Mouse (Mus musculus) hindbrain, embryonic 11.5 days (tissue): ENCODE measurements around the gene Cish. TPM values are rescaled to one million over a fixed set of nuclear protein-coding genes. Genes with fewer than 3 reads are reported as not detected.

Experiments used
- ATAC-seq: fragments of 200-750 bp; cut with Nextera tagmentation; 2 replicates; pipeline ENCODE4 v1.8.0; 2017; ENCODE audit warnings: mild to moderate bottlenecking, moderate TSS enrichment, moderate library complexity; ENCODE audit not compliant: low FRiP score
- DNase-seq: peaks from one replicate; pipeline ENCODE4 v3.0.0-alpha.2; 2015; ENCODE audit warnings: low spot score
- H3K27ac ChIP-seq: fragments of 300-500 bp; sonication (generic); 2 replicates; pipeline ENCODE4 v1.5.1; 2014; ENCODE audit warnings: mild to moderate bottlenecking, low read depth, low read length
- H3K27me3 ChIP-seq: fragments of 300-500 bp; sonication (generic); 2 replicates; pipeline ENCODE4 v1.6.1; 2014; ENCODE audit warnings: mild to moderate bottlenecking, low read length, moderate library complexity, mixed read lengths; ENCODE audit not compliant: control insufficient read depth, insufficient read depth
- H3K36me3 ChIP-seq: fragments of 300-500 bp; sonication (generic); 2 replicates; pipeline ENCODE4 v1.6.1; 2014; ENCODE audit warnings: mild to moderate bottlenecking, low read length, moderate library complexity, mixed read lengths; ENCODE audit not compliant: control insufficient read depth, insufficient read depth
- H3K4me1 ChIP-seq: fragments of 300-500 bp; sonication (generic); replicated peaks from 2 replicates; pipeline ENCODE4 v1.6.1; 2014; ENCODE audit warnings: low read length, mixed read lengths; ENCODE audit not compliant: control insufficient read depth, insufficient read depth
- H3K4me2 ChIP-seq: fragments of 300-500 bp; sonication (generic); replicated peaks from 2 replicates; pipeline ENCODE4 v1.6.1; 2014; ENCODE audit warnings: mild to moderate bottlenecking, low read depth, low read length
- H3K4me3 ChIP-seq: fragments of 300-500 bp; sonication (generic); 2 replicates; pipeline ENCODE4 v1.5.1; 2014; ENCODE audit warnings: low read depth, low read length
- H3K9ac ChIP-seq: fragments of 300-500 bp; sonication (generic); 2 replicates; pipeline ENCODE4 v1.6.1; 2014; ENCODE audit warnings: low read depth, low read length
- H3K9me3 ChIP-seq: fragments of 300-500 bp; sonication (generic); 2 replicates; pipeline ENCODE4 v1.6.1; 2016; ENCODE audit warnings: low read length; ENCODE audit not compliant: control insufficient read depth
- WGBS: fragments of 180-500 bp; shearing (Covaris S2); extraction: QIAGEN DNeasy Blood & Tissue Kit; methylation state at CpG from one replicate; pipeline ENCODE4 v1.1.7; 2014; 5-methylcytosine and 5-hydroxymethylcytosine counted together
- polyA plus RNA-seq: library from polyadenylated mRNA; unstranded; fragments of >200 nt; fragmentation: Nextera tagmentation; extraction: Ambion mirVana; gene quantifications from 2 replicates; pipeline ENCODE4 v1.2.1, GENCODE M21; 2014

Cish gene
- polyA plus RNA-seq, 1 experiment from 2014 or later: 6.5 TPM

- no peaks in the 10 kb centered on the region for H3K36me3 ChIP-seq
- peaks cover 3% of the 10 kb centered on the region; the same call in 1 of the 2 replicates for H3K4me1 ChIP-seq
- DNase-seq (peak; percentile 85), ATAC-seq (peak; percentile 77)
- peak within 1 kb of the TSS; percentile 36 for H3K4me3 ChIP-seq
- WGBS: 2% methylated on average over 49 of the region's 49 CpGs
- H3K27ac ChIP-seq: no peak within 1 kb of the TSS
- peak within 1 kb of the TSS; percentile 55 for H3K4me2 ChIP-seq
- no peaks in the 10 kb centered on the region for H3K9me3 ChIP-seq
- H3K9ac ChIP-seq: peak within 1 kb of the TSS; percentile 31; the same call in 1 of the 2 replicates
- H3K27me3 ChIP-seq: peaks cover 7% of the 10 kb centered on the region
These were observed 6.4 kb upstream of the Cish start, which contains the start of gene Mapkapk3 for GRCm38 (mm10) chr9:107289211-107290076. TSS of gene Mapkapk3 (minus strand) at chr9:107289877.

GRCm38 (mm10) chr9:107290897-107291296, 4.9 kb upstream of the Cish start:
- Histone ChIP-seq H3K36me3 (no peaks in the 10 kb centered on the region), H3K27me3 (peaks cover 10% of the 10 kb centered on the region), H3K9me3 (no peaks in the 10 kb centered on the region), H3K9ac (no peak overlapping the region), H3K27ac (no peak overlapping the region), H3K4me3 (no peak overlapping the region), H3K4me2 (no peak overlapping the region), H3K4me1 (peaks cover 3% of the 10 kb centered on the region)
- peak; percentile 90 for DNase-seq
- WGBS: 29% methylated on average over 10 of the region's 10 CpGs
- ATAC-seq: peak; percentile 42; the same call in 1 of the 2 replicates

- Histone ChIP-seq H3K4me2 (no peak overlapping the region), H3K36me3 (no peaks in the 10 kb centered on the region), H3K27ac (no peak overlapping the region), H3K9me3 (no peaks in the 10 kb centered on the region), H3K9ac (no peak overlapping the region), H3K4me3 (no peak overlapping the region), H3K27me3 (peaks cover 6% of the 10 kb centered on the region), H3K4me1 (peaks cover 2% of the 10 kb centered on the region)
- WGBS: 6% methylated on average over 6 of the region's 6 CpGs
- ATAC-seq (no peak), DNase-seq (peak; percentile 83)
These were observed 1.6 kb upstream of the Cish start for GRCm38 (mm10) chr9:107294249-107294648.

- DNase-seq (no peak), ATAC-seq (no peak)
- Histone ChIP-seq H3K9ac (no peak overlapping the region), H3K27ac (no peak overlapping the region), H3K9me3 (no peaks in the 10 kb centered on the region), H3K4me3 (no peak overlapping the region), H3K4me2 (no peak overlapping the region), H3K4me1 (no peaks in the 10 kb centered on the region; the same call in none of the 2 replicates), H3K36me3 (no peaks in the 10 kb centered on the region), H3K27me3 (peaks cover 6% of the 10 kb centered on the region)
- WGBS: 87% methylated on average over 4 of the region's 4 CpGs
These were observed 210 bp upstream of the Cish start for GRCm38 (mm10) chr9:107295616-107296015.

GRCm38 (mm10) chr9:107296041-107296440, 215 bp downstream of the Cish start:
- Histone ChIP-seq H3K9ac (0 out of 2 replicates have a peak overlapping the region, but pooled peaks have one; percentile 5), H3K4me1 (no peaks in the 10 kb centered on the region; the same call in none of the 2 replicates), H3K4me3 (peak overlapping the region; percentile 72), H3K36me3 (no peaks in the 10 kb centered on the region), H3K9me3 (no peaks in the 10 kb centered on the region), H3K4me2 (peak overlapping the region; percentile 91), H3K27me3 (peaks cover 6% of the 10 kb centered on the region), H3K27ac (no peak overlapping the region)
- no peak for DNase-seq
- 10% methylated on average over 14 of the region's 14 CpGs for WGBS
- ATAC-seq: peak; percentile 51

- Histone ChIP-seq H3K9ac (peak overlapping the region; percentile 66), H3K4me3 (peak overlapping the region; percentile 72), H3K36me3 (no peaks in the 10 kb centered on the region), H3K4me1 (no peaks in the 10 kb centered on the region; the same call in none of the 2 replicates), H3K9me3 (no peaks in the 10 kb centered on the region), H3K27ac (no peak overlapping the region), H3K27me3 (peaks cover 6% of the 10 kb centered on the region), H3K4me2 (peak overlapping the region; percentile 91)
- WGBS: under 1% methylated on average over 31 of the region's 31 CpGs
- ATAC-seq (peak; percentile 96), DNase-seq (peak; percentile 95)
These were observed 707 bp downstream of the Cish start for GRCm38 (mm10) chr9:107296501-107296965.

- no peaks in the 10 kb centered on the region for H3K36me3 ChIP-seq
- no peak overlapping the region for H3K27ac ChIP-seq
- peak; percentile 46 for ATAC-seq
- peak overlapping the region; percentile 66 for H3K9ac ChIP-seq
- no peaks in the 10 kb centered on the region for H3K9me3 ChIP-seq
- no peak for DNase-seq
- peaks cover 6% of the 10 kb centered on the region for H3K27me3 ChIP-seq
- H3K4me2 ChIP-seq: peak overlapping the region; percentile 91
- no peaks in the 10 kb centered on the region; the same call in none of the 2 replicates for H3K4me1 ChIP-seq
- H3K4me3 ChIP-seq: peak overlapping the region; percentile 72
- WGBS: 13% methylated on average over 16 of the region's 16 CpGs
These were observed 1.2 kb downstream of the Cish start for GRCm38 (mm10) chr9:107297059-107297458.

- Histone ChIP-seq H3K4me1 (no peaks in the 10 kb centered on the region; the same call in none of the 2 replicates), H3K27me3 (peaks cover 4% of the 10 kb centered on the region), H3K4me3 (no peak overlapping the region), H3K9me3 (no peaks in the 10 kb centered on the region), H3K9ac (no peak overlapping the region), H3K4me2 (no peak overlapping the region), H3K36me3 (no peaks in the 10 kb centered on the region), H3K27ac (no peak overlapping the region)
- WGBS: 89% methylated on average over 4 of the region's 4 CpGs
- DNase-seq: no peak
- ATAC-seq: no peak
These were observed 1.8 kb downstream of the Cish start for GRCm38 (mm10) chr9:107297658-107298057.
